16 mouse cellular contexts compared by ENCODE assay signal in genomic region chr14:10020400-10021140, GRCm38 (mm10).
DNase-seq lines count a peak whose midpoint lies in the region; ATAC-seq and TF ChIP-seq lines count a peak whose summit lies in the region.
"Had no signal": no experiment of that assay in that cellular context is flagged by ENCODE, and none has a peak within 500 bp of the region (broad histone marks: within the 10 kb centered on the region; RNA-seq: fewer than 3 reads in every experiment).

No protein-coding gene starts in this region.

- no peak overlapping the region for H3K9ac ChIP-seq in hindbrain, postnatal 0 days (replicated peaks; ENCODE audit: low read length)
- H3K9ac ChIP-seq in lung, postnatal 0 days (replicated peaks; ENCODE audit: low read depth), result no peak overlapping the region
- H3K9ac ChIP-seq: forebrain, embryonic 15.5 days; intestine, embryonic 15.5 days; limb, embryonic 15.5 days; midbrain, embryonic 15.5 days; neural tube, embryonic 12.5 days had no signal

- no peak overlapping the region for H3K27ac ChIP-seq in hindbrain, postnatal 0 days
- no peak overlapping the region for H3K27ac ChIP-seq in hindbrain, embryonic 10.5 days
- H3K27ac ChIP-seq in lung, postnatal 0 days (ENCODE audit: low read length), result no peak overlapping the region
- H3K27ac ChIP-seq: forebrain, embryonic 15.5 days; intestine, embryonic 15.5 days; limb, embryonic 15.5 days; midbrain, embryonic 15.5 days; neural tube, embryonic 12.5 days had no signal

- H3K27me3 ChIP-seq in hindbrain, postnatal 0 days (ENCODE audit: insufficient read depth, low read length), result no peaks in the 10 kb centered on the region
- H3K27me3 ChIP-seq in hindbrain, embryonic 10.5 days (ENCODE audit: insufficient read depth, poor library complexity, severe bottlenecking), result no peaks in the 10 kb centered on the region
- no peaks in the 10 kb centered on the region for H3K27me3 ChIP-seq in lung, postnatal 0 days (replicated peaks; ENCODE audit: insufficient read depth, low read length)
- H3K27me3 ChIP-seq: forebrain, embryonic 15.5 days; intestine, embryonic 15.5 days; limb, embryonic 15.5 days; midbrain, embryonic 15.5 days; neural tube, embryonic 12.5 days had no signal

- no peak for ATAC-seq in hindbrain, postnatal 0 days
- no peak for ATAC-seq in lung, postnatal 0 days
- ATAC-seq: activated CD4-positive, CD25-positive, alpha-beta regulatory T cell, adult 4 months; forebrain, embryonic 15.5 days; intestine, embryonic 15.5 days; midbrain, embryonic 15.5 days had no signal

- H3K4me2 ChIP-seq in hindbrain, postnatal 0 days (ENCODE audit: low read depth, low read length), result no peak overlapping the region
- H3K4me2 ChIP-seq in lung, postnatal 0 days (replicated peaks; ENCODE audit: low read depth, low read length), result no peak overlapping the region
- H3K4me2 ChIP-seq: forebrain, embryonic 15.5 days; intestine, embryonic 15.5 days; limb, embryonic 15.5 days; midbrain, embryonic 15.5 days; neural tube, embryonic 12.5 days had no signal

- peaks cover 5% of the 10 kb centered on the region; the same call in 1 of the 2 replicates for H3K4me1 ChIP-seq in hindbrain, postnatal 0 days (ENCODE audit: insufficient read depth, low read length)
- H3K4me1 ChIP-seq in hindbrain, embryonic 10.5 days (replicated peaks), result 0 out of 2 replicates have a peak, but pooled peaks cover 3% of the 10 kb centered on the region
- no peaks in the 10 kb centered on the region for H3K4me1 ChIP-seq in lung, postnatal 0 days (ENCODE audit: insufficient read depth, low read depth, low read length)
- H3K4me1 ChIP-seq: intestine, embryonic 15.5 days; limb, embryonic 15.5 days had no signal

- no peaks in the 10 kb centered on the region for H3K9me3 ChIP-seq in hindbrain, postnatal 0 days (ENCODE audit: low read length)
- no peaks in the 10 kb centered on the region for H3K9me3 ChIP-seq in hindbrain, embryonic 10.5 days
- H3K9me3 ChIP-seq in lung, postnatal 0 days (ENCODE audit: low read length), result no peaks in the 10 kb centered on the region
- H3K9me3 ChIP-seq: forebrain, embryonic 15.5 days; G1E; intestine, embryonic 15.5 days; limb, embryonic 15.5 days; midbrain, embryonic 15.5 days; neural tube, embryonic 12.5 days had no signal

- no peak for TF ChIP-seq EP300 in lung, postnatal 0 days (IDR thresholded peaks at IDR 0.05)

- intact Hi-C loops in heart, postnatal 10 days (cut with DNase I), result no loop called here

- DNase-seq in adrenal gland, postnatal 10 days, result peak; percentile 12
- no peak for DNase-seq in adrenal gland, postnatal 25 days
- DNase-seq in hindbrain, postnatal 0 days (ENCODE audit: low spot score), result peak; percentile 20
- DNase-seq in hindbrain, embryonic 10.5 days (ENCODE audit: low spot score), result no peak
- peak; percentile 28 for DNase-seq in lung, postnatal 0 days (ENCODE audit: low spot score)
- no peak for DNase-seq in lung, postnatal 4 days
- DNase-seq in heart, postnatal 10 days, result peak; percentile 40 to 64
- DNase-seq in ovary, postnatal 14 days (ENCODE audit: low spot score), result no peak
- DNase-seq: thymus, postnatal 4 days had no signal

- no peaks in the 10 kb centered on the region for H3K36me3 ChIP-seq in hindbrain, postnatal 0 days (ENCODE audit: insufficient read depth, low read length)
- no peaks in the 10 kb centered on the region for H3K36me3 ChIP-seq in hindbrain, embryonic 10.5 days
- no peaks in the 10 kb centered on the region for H3K36me3 ChIP-seq in lung, postnatal 0 days (ENCODE audit: insufficient read depth, low read length)
- H3K36me3 ChIP-seq: forebrain, embryonic 15.5 days; G1E; intestine, embryonic 15.5 days; limb, embryonic 15.5 days; midbrain, embryonic 15.5 days; neural tube, embryonic 12.5 days had no signal

- no peak overlapping the region for H3K4me3 ChIP-seq in hindbrain, postnatal 0 days (ENCODE audit: low read length)
- no peak overlapping the region for H3K4me3 ChIP-seq in hindbrain, embryonic 10.5 days
- H3K4me3 ChIP-seq in lung, postnatal 0 days (ENCODE audit: low read depth, low read length), result no peak overlapping the region
- H3K4me3 ChIP-seq: forebrain, embryonic 15.5 days; intestine, embryonic 15.5 days; limb, embryonic 15.5 days; midbrain, embryonic 15.5 days; neural tube, embryonic 12.5 days had no signal

- 86% methylated on average over 5 of the region's 5 CpGs for WGBS in hindbrain, postnatal 0 days
- WGBS in hindbrain, embryonic 10.5 days, result 88% methylated on average over 5 of the region's 5 CpGs
- 74% methylated on average over 5 of the region's 5 CpGs for WGBS in lung, postnatal 0 days

- peak; percentile 57 for TF ChIP-seq CTCF in hindbrain, postnatal 0 days (IDR thresholded peaks at IDR 0.05; ENCODE audit: low read depth)
- peak; percentile 57 for TF ChIP-seq CTCF in lung, postnatal 0 days (IDR thresholded peaks at IDR 0.05)

Comparison
In these comparisons a context has a peak if more than half of its experiments do, and no peak if none do; other contexts are left out.
1. DNase-seq: peak in adrenal gland, postnatal 10 days (single experiment), hindbrain, postnatal 0 days (single experiment), lung, postnatal 0 days (single experiment) and heart, postnatal 10 days (2 of 2); none in adrenal gland, postnatal 25 days (single experiment), hindbrain, embryonic 10.5 days (single experiment), lung, postnatal 4 days (0 of 2) and ovary, postnatal 14 days (single experiment).